Mouse (Mus musculus) kidney, postnatal 10 days (tissue): ENCODE measurements around the gene Sytl3.
A peak's percentile ranks its signal among the peaks of the same experiment; 100 is the strongest.
"Not testable (repeated sequence)": the region's sequence is repeated elsewhere in the genome, so short reads cannot be mapped to it uniquely, and the experiment has no call there.

Source experiments
- DNase-seq: peaks from one replicate; pipeline ENCODE4 v3.0.0; 2021; ENCODE audit warnings: mixed read lengths

Gene Sytl3

GRCm38 (mm10) chr17:6647452-6647851 is 11.4 kb upstream of the Sytl3 start:
- DNase-seq = not testable (repeated sequence)

DNA sequence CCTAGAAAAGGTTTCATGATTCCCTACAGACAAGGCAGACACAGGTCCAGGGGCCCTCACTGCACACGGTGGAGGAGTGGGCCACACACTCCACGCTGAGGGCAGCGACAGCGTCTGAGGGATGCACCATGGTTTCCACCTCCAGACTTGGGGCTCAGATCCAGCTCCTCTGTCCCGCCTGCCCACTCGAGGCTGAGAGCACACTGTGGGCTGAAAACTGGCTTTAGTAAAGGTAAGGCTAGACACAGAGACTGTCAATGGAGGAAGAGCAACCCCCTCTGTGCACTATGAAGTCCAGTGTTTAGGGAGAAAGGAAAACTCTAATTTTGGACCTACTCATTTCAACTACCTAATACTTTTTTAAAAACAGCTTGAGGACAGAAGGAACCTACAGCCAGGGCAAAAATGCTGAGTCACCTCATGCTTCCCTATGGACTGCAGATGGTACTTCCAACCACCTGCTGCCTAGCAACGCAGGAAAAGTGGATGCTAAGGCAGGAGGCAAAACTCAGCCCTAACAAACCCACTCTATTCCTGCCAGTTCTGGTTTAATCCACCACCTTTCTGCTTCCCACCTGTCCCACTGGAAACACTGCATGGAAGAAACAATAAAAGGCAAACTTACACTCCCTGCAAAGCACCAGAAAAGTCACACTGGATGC is 7.9 kb upstream of the Sytl3 start:
- peak; percentile 7 for DNase-seq

GRCm38 (mm10) chr17:6653341-6653946 is 5.4 kb upstream of the Sytl3 start:
- DNase-seq = not testable (repeated sequence)

DNA sequence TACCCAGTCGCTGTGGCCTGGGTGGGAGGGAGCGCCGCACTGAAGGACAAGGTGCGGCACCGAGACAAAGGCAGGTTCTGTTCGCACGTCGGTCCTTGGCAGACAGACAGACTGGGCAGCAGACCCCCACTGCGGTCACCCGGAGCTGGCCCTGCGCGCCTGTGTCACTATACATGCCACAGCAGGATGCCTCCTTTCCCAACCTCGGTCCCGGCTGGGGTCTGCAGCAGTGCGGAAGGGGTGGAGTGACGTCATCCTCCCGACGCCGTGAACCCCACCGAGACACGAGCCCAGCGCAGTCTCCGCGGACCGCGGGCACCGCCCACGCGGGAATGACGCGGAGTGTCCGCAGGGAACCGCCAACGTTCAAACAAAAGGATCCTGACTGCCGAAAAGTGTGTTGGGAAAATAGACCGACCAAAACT is 3.8 kb upstream of the Sytl3 start:
- DNase-seq = peak; percentile 78

GRCm38 (mm10) chr17:6655567-6656281 is 3.2 kb upstream of the Sytl3 start, which contains the start of gene Dynlt1f:
Gene Dynlt1f (minus strand): TSS chr17:6655900.
- peak; percentile 69 for DNase-seq

- not testable (repeated sequence) for DNase-seq
These were observed 2.4 kb upstream of the Sytl3 start for GRCm38 (mm10) chr17:6656471-6656870.

GRCm38 (mm10) chr17:6660589-6660988 is 1.7 kb downstream of the Sytl3 start:
- DNase-seq = peak; percentile 24

- DNase-seq = peak; percentile 65
These were observed 2.4 kb downstream of the Sytl3 start for GRCm38 (mm10) chr17:6661093-6661816.

GRCm38 (mm10) chr17:6662840-6663239 is 3.9 kb downstream of the Sytl3 start:
- not testable (repeated sequence) for DNase-seq

DNA sequence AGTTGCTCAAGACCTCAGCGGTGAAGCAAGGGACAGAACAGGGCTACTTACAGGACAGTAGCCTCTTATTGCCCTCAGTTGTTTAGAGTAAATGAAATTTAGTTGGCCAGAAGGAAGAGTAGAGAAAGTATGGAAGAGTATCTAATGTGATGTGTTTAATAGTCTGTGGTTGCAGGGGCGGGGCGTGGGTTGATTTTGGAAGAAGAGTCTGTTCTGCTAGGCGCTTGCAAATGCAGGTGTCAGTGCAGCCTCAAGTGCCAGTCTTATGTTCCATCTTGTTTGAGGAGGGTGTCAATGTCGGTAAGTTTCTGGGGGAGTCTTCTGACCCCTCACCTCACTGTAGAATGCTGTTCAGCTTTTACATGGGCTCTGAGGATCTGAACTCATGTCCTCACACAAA is 6.5 kb downstream of the Sytl3 start:
- DNase-seq = not testable (repeated sequence)

- not testable (repeated sequence) for DNase-seq
These were observed 9.6 kb downstream of the Sytl3 start for GRCm38 (mm10) chr17:6668522-6668921.

DNA sequence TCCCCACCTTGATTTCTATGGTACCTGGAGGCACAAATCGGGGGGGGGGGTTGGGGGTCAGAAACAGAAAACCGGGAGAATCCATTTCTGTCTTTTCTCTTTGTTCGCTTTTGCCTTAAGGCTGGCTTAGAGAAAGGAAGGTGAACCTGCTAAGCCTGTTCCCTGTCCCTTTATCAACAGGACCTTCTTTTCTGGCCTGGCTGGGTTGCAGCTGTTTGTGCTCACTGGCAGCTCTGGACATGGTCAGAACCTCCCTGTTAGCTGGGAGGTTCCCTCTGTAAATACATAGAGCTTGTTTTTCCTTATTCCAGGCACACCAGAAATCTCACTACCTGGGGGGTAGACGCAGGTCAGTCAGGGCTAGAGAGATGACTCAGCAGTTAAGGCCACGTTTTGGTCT is 15.4 kb downstream of the Sytl3 start:
- not testable (repeated sequence) for DNase-seq

GRCm38 (mm10) chr17:6678063-6678462 is 19.2 kb downstream of the Sytl3 start:
- DNase-seq = not testable (repeated sequence)

DNA sequence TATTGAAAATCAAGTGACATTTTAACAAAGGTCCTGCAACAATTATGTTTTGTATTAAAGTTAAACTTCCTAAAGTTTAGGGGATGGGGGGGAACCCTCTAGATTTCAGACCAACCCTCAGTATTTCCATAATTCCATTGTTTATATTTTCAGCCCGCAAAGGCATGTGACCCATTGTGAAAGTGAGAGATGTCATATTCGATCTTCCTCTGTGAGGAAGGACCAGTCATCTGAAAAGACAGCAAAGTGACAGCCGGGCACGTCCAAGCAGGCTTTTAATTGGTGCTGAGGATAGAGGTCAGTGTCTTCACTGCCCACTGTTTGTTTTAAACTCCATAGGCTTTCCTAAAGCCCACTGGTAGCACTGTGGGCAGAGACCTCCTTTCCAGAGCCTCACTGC is 22.8 kb downstream of the Sytl3 start:
- DNase-seq = not testable (repeated sequence)

- DNase-seq = not testable (repeated sequence)
These were observed 24.8 kb downstream of the Sytl3 start for GRCm38 (mm10) chr17:6683702-6684101.

GRCm38 (mm10) chr17:6684464-6685287 is 25.8 kb downstream of the Sytl3 start:
- DNase-seq = not testable (repeated sequence)

DNA sequence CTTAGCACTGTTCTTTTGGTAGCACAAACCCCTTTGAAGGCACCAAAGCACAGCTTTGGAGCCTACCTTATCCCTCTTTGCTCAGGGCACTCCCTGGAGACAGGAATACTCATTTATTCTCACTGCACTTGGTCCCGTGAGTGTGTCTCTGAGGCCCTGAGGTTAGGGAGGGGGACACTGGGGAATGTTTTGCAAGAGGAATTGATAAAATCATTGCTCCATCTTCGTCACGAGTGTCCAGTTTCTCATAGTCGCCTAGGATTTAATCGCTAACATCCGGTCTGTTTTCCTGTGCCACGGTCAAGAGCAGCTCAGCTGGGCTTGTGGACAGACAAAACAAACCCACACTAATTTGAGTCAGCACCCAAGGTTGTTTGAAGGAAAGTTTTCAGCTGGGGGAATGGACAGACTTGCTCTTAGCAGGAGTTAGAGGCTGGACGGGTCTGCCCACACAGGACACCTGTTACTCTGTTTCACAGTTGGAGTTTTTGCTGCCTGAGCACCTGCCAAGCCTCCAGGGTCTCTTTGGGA is 26.5 kb downstream of the Sytl3 start:
- not testable (repeated sequence) for DNase-seq

DNA sequence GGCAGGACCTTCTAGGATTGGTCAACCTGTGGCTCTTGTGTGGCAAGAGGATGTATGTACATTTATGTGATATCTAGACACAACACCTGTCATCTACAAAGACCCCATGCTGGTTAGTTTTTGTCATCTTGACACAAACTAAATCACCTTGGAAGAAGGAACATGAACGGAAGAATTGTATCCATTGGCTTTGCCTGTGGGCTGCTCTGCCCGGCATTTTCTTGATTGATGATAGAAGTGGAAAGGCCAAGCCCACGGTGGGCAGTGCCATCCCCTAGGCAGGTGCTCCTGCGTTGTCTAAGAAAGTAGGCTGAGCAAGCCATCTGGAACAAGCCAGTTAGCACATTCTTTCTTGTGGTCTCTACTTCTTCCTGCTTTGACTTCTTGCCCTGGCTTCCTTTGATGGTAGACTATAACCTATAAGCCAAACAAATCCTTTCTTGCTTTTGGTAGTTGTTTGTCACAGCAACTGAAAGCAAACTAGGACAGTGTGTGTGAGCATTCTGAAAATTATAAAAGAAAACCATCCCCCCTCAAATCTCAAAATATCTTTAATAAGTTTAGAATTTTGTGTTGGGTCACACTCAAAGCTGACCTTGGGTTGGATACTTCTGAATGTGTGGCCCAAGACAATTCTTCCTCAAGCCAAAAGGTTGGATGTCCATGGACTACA is 27.5 kb downstream of the Sytl3 start:
- DNase-seq = not testable (repeated sequence)

- peak; percentile 35 for DNase-seq
These were observed 30.5 kb downstream of the Sytl3 start for GRCm38 (mm10) chr17:6689344-6689743.

GRCm38 (mm10) chr17:6691596-6691995 is 32.7 kb downstream of the Sytl3 start:
- DNase-seq = peak; percentile 92

- DNase-seq = not testable (repeated sequence)
These were observed 36.8 kb downstream of the Sytl3 start for GRCm38 (mm10) chr17:6695712-6696111.
